In genomic region chr7:100561861-100562587, GRCm38 (mm10) we compare ENCODE assay signal across 12 mouse cellular contexts. TPM values are rescaled to one million over a fixed set of nuclear protein-coding genes. Genes with fewer than 3 reads are reported as not detected.
DNase-seq lines count a peak whose midpoint lies in the region; ATAC-seq lines count a peak whose summit lies in the region.
"Had no signal": no experiment of that assay in that cellular context is flagged by ENCODE, and none has a peak within 500 bp of the region (broad histone marks: within the 10 kb centered on the region; RNA-seq: fewer than 3 reads in every experiment).

No protein-coding gene starts in this region.

- H3K4me2 ChIP-seq in forebrain, embryonic 11.5 days (ENCODE audit: low read depth, low read length, severe bottlenecking): no peak overlapping the region
- H3K4me2 ChIP-seq in forebrain, embryonic 16.5 days (ENCODE audit: low read length): no peak overlapping the region
- H3K4me2 ChIP-seq in limb, embryonic 13.5 days (replicated peaks): no peak overlapping the region
- H3K4me2 ChIP-seq: kidney, embryonic 15.5 days had no signal

- no peak for DNase-seq in forebrain, embryonic 11.5 days (ENCODE audit: low spot score)
- DNase-seq in retina, postnatal 1 day: peak; percentile 18
- no peak for DNase-seq in retina, embryonic 14.5 days (ENCODE audit: low spot score)
- DNase-seq in spleen, postnatal 10 days (ENCODE audit: low spot score in 2 of 2): no peak
- no peak for DNase-seq in adrenal gland, postnatal 25 days
- DNase-seq: B cell, adult 2 months; lung, postnatal 14 days had no signal

- 75% methylated on average over 11 of the region's 11 CpGs for WGBS in forebrain, embryonic 11.5 days
- 46% methylated on average over 11 of the region's 11 CpGs for WGBS in forebrain, embryonic 16.5 days
- WGBS in limb, embryonic 13.5 days: 62% methylated on average over 11 of the region's 11 CpGs

- no peak for ATAC-seq in forebrain, embryonic 11.5 days (replicated peaks; ENCODE audit: low FRiP score)
- no peak for ATAC-seq in forebrain, embryonic 16.5 days
- ATAC-seq in limb, embryonic 13.5 days (ENCODE audit: low FRiP score, low read depth): no peak
- ATAC-seq in erythroid progenitor cell, adult 5-6 weeks (replicated peaks; ENCODE audit: low FRiP score, poor library complexity, severe bottlenecking): no peak
- ATAC-seq: Patski had no signal

- H3K9me3 ChIP-seq in forebrain, embryonic 11.5 days (ENCODE audit: control insufficient read depth, low read length): no peaks in the 10 kb centered on the region
- H3K9me3 ChIP-seq in forebrain, embryonic 16.5 days (ENCODE audit: control insufficient read depth, low read length): no peaks in the 10 kb centered on the region
- H3K9me3 ChIP-seq in limb, embryonic 13.5 days: no peaks in the 10 kb centered on the region
- H3K9me3 ChIP-seq: kidney, embryonic 15.5 days had no signal

- H3K27me3 ChIP-seq in forebrain, embryonic 11.5 days (ENCODE audit: control insufficient read depth, insufficient read depth, low read length): no peaks in the 10 kb centered on the region
- H3K27me3 ChIP-seq in forebrain, embryonic 16.5 days (replicated peaks; ENCODE audit: control insufficient read depth, insufficient read depth, low read length): no peaks in the 10 kb centered on the region
- no peaks in the 10 kb centered on the region for H3K27me3 ChIP-seq in limb, embryonic 13.5 days
- H3K27me3 ChIP-seq: kidney, embryonic 15.5 days; Patski had no signal

- no peaks in the 10 kb centered on the region for H3K4me1 ChIP-seq in forebrain, embryonic 11.5 days (replicated peaks; ENCODE audit: control insufficient read depth, insufficient read depth, low read length)
- 0 out of 2 replicates have a peak, but pooled peaks cover 3% of the 10 kb centered on the region for H3K4me1 ChIP-seq in forebrain, embryonic 16.5 days (replicated peaks; ENCODE audit: control insufficient read depth, insufficient read depth, low read length)
- 0 out of 2 replicates have a peak, but pooled peaks cover 4% of the 10 kb centered on the region for H3K4me1 ChIP-seq in limb, embryonic 13.5 days
- H3K4me1 ChIP-seq: kidney, embryonic 15.5 days had no signal

- no peak overlapping the region for H3K4me3 ChIP-seq in forebrain, embryonic 11.5 days (ENCODE audit: low read depth, low read length)
- H3K4me3 ChIP-seq in forebrain, embryonic 16.5 days (replicated peaks; ENCODE audit: low read length): no peak overlapping the region
- H3K4me3 ChIP-seq in limb, embryonic 13.5 days: no peak overlapping the region
- H3K4me3 ChIP-seq: kidney, embryonic 15.5 days had no signal

- H3K36me3 ChIP-seq in forebrain, embryonic 11.5 days (ENCODE audit: control insufficient read depth, insufficient read depth, low read length): no peaks in the 10 kb centered on the region
- no peaks in the 10 kb centered on the region for H3K36me3 ChIP-seq in forebrain, embryonic 16.5 days (ENCODE audit: control insufficient read depth, insufficient read depth)
- H3K36me3 ChIP-seq in limb, embryonic 13.5 days: peaks cover 18% of the 10 kb centered on the region

- no peak overlapping the region for H3K27ac ChIP-seq in forebrain, embryonic 11.5 days (ENCODE audit: low read depth, low read length)
- no peak overlapping the region for H3K27ac ChIP-seq in forebrain, embryonic 16.5 days (ENCODE audit: low read length)
- H3K27ac ChIP-seq in limb, embryonic 13.5 days: no peak overlapping the region
- H3K27ac ChIP-seq: kidney, embryonic 15.5 days had no signal

- peak overlapping the region; percentile 8; the same call in 1 of the 2 replicates for H3K9ac ChIP-seq in forebrain, embryonic 11.5 days (ENCODE audit: low read length)
- no peak overlapping the region for H3K9ac ChIP-seq in forebrain, embryonic 16.5 days (replicated peaks; ENCODE audit: low read depth, low read length)
- peak overlapping the region; percentile 19; the same call in 1 of the 2 replicates for H3K9ac ChIP-seq in limb, embryonic 13.5 days
- H3K9ac ChIP-seq: kidney, embryonic 15.5 days had no signal

RNA-seq across cellular contexts. Expression of gene Coa4, which starts 25.2 kb away (rescaled TPM):
- 18.2 and 18.6 TPM in 2 replicates for polyA plus RNA-seq in forebrain, embryonic 11.5 days (2014; fragmentation: Nextera tagmentation; extraction: Ambion mirVana)
- polyA plus RNA-seq in forebrain, embryonic 16.5 days (2015; fragmentation: Nextera tagmentation; extraction: Ambion mirVana): 10.1 and 12.3 TPM in 2 replicates
- polyA plus RNA-seq in limb, embryonic 13.5 days (2015; fragmentation: Nextera tagmentation; extraction: Ambion mirVana): 18.3 and 18.5 TPM in 2 replicates
- total RNA-seq in erythroid progenitor cell, adult 5-6 weeks (2015; ENCODE audit: low replicate concordance): 4.2 and 20.9 TPM in 2 replicates
- 3.9 and 6.8 TPM in 2 replicates for total RNA-seq in erythroid progenitor cell, adult 5-6 weeks (2017; ENCODE audit: low replicate concordance)
- total RNA-seq in adrenal gland, postnatal 25 days (2021): 11.5 and 11.7 TPM in 2 replicates

RNA-seq across cellular contexts. Expression of gene Rab6a, which starts 45.2 kb away (rescaled TPM):
- polyA plus RNA-seq in forebrain, embryonic 11.5 days (2014; fragmentation: Nextera tagmentation; extraction: Ambion mirVana): 147 TPM in 2 replicates
- 209 and 217 TPM in 2 replicates for polyA plus RNA-seq in forebrain, embryonic 16.5 days (2015; fragmentation: Nextera tagmentation; extraction: Ambion mirVana)
- polyA plus RNA-seq in limb, embryonic 13.5 days (2015; fragmentation: Nextera tagmentation; extraction: Ambion mirVana): 98.1 and 98.7 TPM in 2 replicates
- 93.0 and 120 TPM in 2 replicates for total RNA-seq in erythroid progenitor cell, adult 5-6 weeks (2015; ENCODE audit: low replicate concordance)
- total RNA-seq in erythroid progenitor cell, adult 5-6 weeks (2017; ENCODE audit: low replicate concordance): 115 and 117 TPM in 2 replicates
- 64.8 and 67.5 TPM in 2 replicates for total RNA-seq in adrenal gland, postnatal 25 days (2021)

RNA-seq across cellular contexts. Expression of gene Mrpl48, which starts 46.1 kb away (rescaled TPM):
- polyA plus RNA-seq in forebrain, embryonic 11.5 days (2014; fragmentation: Nextera tagmentation; extraction: Ambion mirVana): 52.2 and 58.6 TPM in 2 replicates
- 70.1 and 73.5 TPM in 2 replicates for polyA plus RNA-seq in forebrain, embryonic 16.5 days (2015; fragmentation: Nextera tagmentation; extraction: Ambion mirVana)
- polyA plus RNA-seq in limb, embryonic 13.5 days (2015; fragmentation: Nextera tagmentation; extraction: Ambion mirVana): 74.6 and 74.7 TPM in 2 replicates
- total RNA-seq in erythroid progenitor cell, adult 5-6 weeks (2015; ENCODE audit: low replicate concordance): 18.9 and 23.8 TPM in 2 replicates
- total RNA-seq in erythroid progenitor cell, adult 5-6 weeks (2017; ENCODE audit: low replicate concordance): 8.5 and 19.1 TPM in 2 replicates
- 48.3 and 60.4 TPM in 2 replicates for total RNA-seq in adrenal gland, postnatal 25 days (2021)

RNA-seq across cellular contexts. Expression of gene Dnajb13, which starts 47.3 kb away (rescaled TPM):
- polyA plus RNA-seq in forebrain, embryonic 11.5 days (2014; fragmentation: Nextera tagmentation; extraction: Ambion mirVana): 0.49 and 0.84 TPM in 2 replicates
- polyA plus RNA-seq in forebrain, embryonic 16.5 days (2015; fragmentation: Nextera tagmentation; extraction: Ambion mirVana): 3.0 and 3.3 TPM in 2 replicates
- 0.17 and 0.24 TPM in 2 replicates for polyA plus RNA-seq in limb, embryonic 13.5 days (2015; fragmentation: Nextera tagmentation; extraction: Ambion mirVana)
- total RNA-seq in erythroid progenitor cell, adult 5-6 weeks (2015; ENCODE audit: low replicate concordance): 2.9 TPM in 1 of 2 replicates, not detected in the other
- total RNA-seq in erythroid progenitor cell, adult 5-6 weeks (2017; ENCODE audit: low replicate concordance): 1.1 and 5.6 TPM in 2 replicates
- total RNA-seq in adrenal gland, postnatal 25 days (2021): not detected in 2 replicates
